Mouse (Mus musculus): ENCODE data around the gene Map3k3.

GRCm38 (mm10) chr11:106180449-106180801 lies 96.0 kb downstream of the Map3k3 start:
- TF ChIP-seq CTCF (IDR thresholded peaks at IDR 0.05; ENCODE audit: low read depth) = no peak
- TF ChIP-seq EP300 (IDR thresholded peaks at IDR 0.05; ENCODE audit: low read depth) = no peak
